Mouse (Mus musculus) erythroid progenitor cell, adult 5-6 weeks (primary cell): ENCODE measurements around the gene Kng1. TPM values are rescaled to one million over a fixed set of nuclear protein-coding genes. Genes with fewer than 3 reads are reported as not detected.
"Not testable (repeated sequence)": the region's sequence is repeated elsewhere in the genome, so short reads cannot be mapped to it uniquely, and the experiment has no call there.

Experiments used
- ATAC-seq: replicated peaks from 2 replicates; pipeline ENCODE4 v1.8.0; 2016; ENCODE audit warnings: moderate number of reproducible peaks, mild to moderate bottlenecking, moderate TSS enrichment, inconsistent platforms; ENCODE audit not compliant: poor library complexity, low FRiP score, severe bottlenecking
- total RNA-seq, 2 experiments: library from RNA; stranded (forward) in 1 of 2; stranded (reverse) in 1 of 2; fragments of 150-400 nt in 1 of 2; fragments of 186-747, 209-891 nt in 1 of 2; gene quantifications; 2 replicates each; pipeline versions ENCODE4 v1.2.3 to v1.2.4; 2015 to 2017; ENCODE audit warnings: low replicate concordance in 2 of 2

The Kng1 gene
- total RNA-seq, 2 experiments from 2014 or later: 3.4 TPM; not detected in 1

GRCm38 (mm10) chr16:23091345-23091744, 33.7 kb downstream of the Kng1 start:
- not testable (repeated sequence) for ATAC-seq

GRCm38 (mm10) chr16:23093321-23093953, 35.8 kb downstream of the Kng1 start:
- no peak for ATAC-seq

DNA sequence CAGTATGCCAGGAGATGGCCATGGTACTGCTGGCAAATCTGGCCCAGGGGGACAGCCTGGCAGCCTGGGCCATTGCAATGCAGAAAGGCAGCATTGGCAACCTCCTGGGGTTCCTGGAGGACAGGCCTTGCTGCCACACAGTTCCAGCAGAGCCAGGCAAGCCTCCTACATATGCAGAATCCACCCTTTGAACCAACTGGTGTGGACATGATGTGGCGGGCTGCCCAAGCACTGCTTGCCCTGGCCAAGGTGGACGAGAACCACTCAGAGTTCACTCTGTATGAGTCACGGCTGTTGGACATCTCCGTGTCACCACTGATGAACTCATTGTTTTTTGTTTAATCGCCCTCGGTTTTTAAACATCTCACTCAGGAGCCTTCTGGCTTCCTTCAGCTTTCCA, 36.5 kb downstream of the Kng1 start:
- no peak; the same call in 1 of the 2 replicates for ATAC-seq

DNA sequence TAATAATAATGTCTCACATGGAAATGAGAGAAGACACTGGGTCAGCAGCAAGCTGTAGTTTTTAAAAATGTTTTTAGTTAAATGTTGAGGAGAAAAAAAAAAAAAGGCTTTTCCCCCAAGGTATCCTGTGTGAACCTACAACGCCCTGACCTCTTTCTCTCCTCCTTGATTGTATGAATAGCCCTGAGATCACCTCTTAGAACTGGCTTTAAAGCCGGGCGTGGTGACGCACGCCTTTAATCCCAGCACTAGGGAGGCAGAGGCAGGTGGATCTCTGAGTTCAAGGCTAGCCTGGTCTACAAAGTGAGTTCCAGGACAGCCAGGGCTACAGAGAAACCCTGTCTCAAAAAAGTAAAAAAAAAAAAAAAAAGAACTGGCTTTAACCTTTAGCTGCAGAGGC, 37.9 kb downstream of the Kng1 start:
- not testable (repeated sequence) for ATAC-seq

- not testable (repeated sequence) for ATAC-seq
Observed at GRCm38 (mm10) chr16:23096886-23097285, 39.2 kb downstream of the Kng1 start.

DNA sequence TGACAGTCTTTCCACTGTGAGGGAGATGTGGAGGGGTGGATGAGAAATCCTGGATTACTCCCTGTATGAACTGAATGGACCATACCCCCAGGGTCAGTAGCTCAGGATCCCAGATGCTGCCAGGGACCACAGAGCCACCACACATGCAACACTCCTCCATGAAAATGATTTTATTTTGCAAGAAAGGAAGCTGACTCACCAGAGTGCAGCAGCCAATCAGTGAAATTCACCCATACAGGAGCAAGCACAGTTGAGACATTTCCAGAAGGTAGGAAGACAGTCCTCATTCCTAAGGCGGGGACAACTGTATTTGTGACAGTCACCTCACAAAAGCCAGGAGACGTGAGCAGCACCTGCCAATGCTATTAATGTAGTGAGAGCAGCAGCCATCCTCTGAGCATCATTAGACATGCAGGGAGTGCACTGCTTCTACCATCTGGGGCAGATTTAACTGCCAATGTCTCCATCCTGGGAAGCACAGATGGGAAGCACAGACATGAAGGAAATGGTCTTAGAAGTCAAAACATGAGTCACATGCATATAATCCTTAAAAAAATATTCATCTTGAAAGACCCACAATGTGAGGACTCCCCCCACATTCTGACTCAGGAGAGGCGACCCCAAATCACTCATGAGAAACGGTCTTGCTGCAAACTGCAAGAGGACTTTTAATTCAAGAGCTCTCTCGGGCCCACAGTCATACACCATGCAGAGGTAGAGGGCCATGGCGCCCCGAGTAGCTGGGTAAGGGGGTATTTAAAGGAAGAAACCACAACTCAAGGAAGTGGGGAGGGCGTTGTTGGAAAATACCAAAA, 39.8 kb downstream of the Kng1 start:
- ATAC-seq: not testable (repeated sequence)

DNA sequence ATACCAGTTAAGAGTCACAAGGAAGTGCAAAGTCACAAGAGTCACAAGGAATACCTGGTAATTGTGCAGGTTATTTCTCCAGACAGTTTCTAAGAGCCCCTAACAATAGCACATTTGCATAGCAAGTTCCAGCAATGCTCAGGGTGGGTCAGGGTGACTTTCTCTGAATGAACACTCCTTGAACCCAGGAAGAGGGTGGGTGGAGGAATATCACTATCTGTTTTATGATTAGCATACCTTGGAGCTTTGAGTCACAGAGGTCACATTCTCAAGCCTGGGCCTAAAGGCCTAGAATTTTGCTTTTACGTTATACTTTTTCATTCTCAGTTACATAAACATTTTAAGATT, 40.4 kb downstream of the Kng1 start:
- ATAC-seq: not testable (repeated sequence)

GRCm38 (mm10) chr16:23099632-23100031, 42.0 kb downstream of the Kng1 start:
- ATAC-seq: no peak

GRCm38 (mm10) chr16:23100099-23100575, 42.5 kb downstream of the Kng1 start:
- ATAC-seq: no peak

- ATAC-seq: no peak
Observed at GRCm38 (mm10) chr16:23100613-23101012, 42.9 kb downstream of the Kng1 start.

GRCm38 (mm10) chr16:23102340-23103037, 44.8 kb downstream of the Kng1 start:
- ATAC-seq: no peak

GRCm38 (mm10) chr16:23103038-23103745, 45.5 kb downstream of the Kng1 start:
- no peak for ATAC-seq

GRCm38 (mm10) chr16:23103841-23104240, 46.2 kb downstream of the Kng1 start:
- no peak for ATAC-seq

DNA sequence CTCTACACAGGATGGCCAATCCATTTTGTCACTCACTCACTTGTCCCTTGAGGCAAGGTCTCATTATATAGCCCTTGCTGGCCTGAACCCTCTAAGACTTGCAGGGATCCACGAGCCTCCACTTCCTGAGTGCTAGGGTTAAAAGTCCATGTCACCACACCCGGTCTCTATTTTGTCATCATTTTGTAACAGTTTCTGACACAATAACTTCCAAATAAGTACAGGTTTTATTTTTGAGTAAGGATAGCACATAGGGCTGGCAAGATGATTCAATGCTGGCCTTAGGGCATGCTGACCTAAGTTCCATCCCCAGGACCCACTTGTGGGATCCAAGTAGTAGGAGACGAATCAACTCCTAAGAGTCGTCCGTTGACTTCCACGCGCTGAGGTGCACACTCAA, 48.5 kb downstream of the Kng1 start:
- ATAC-seq: no peak

DNA sequence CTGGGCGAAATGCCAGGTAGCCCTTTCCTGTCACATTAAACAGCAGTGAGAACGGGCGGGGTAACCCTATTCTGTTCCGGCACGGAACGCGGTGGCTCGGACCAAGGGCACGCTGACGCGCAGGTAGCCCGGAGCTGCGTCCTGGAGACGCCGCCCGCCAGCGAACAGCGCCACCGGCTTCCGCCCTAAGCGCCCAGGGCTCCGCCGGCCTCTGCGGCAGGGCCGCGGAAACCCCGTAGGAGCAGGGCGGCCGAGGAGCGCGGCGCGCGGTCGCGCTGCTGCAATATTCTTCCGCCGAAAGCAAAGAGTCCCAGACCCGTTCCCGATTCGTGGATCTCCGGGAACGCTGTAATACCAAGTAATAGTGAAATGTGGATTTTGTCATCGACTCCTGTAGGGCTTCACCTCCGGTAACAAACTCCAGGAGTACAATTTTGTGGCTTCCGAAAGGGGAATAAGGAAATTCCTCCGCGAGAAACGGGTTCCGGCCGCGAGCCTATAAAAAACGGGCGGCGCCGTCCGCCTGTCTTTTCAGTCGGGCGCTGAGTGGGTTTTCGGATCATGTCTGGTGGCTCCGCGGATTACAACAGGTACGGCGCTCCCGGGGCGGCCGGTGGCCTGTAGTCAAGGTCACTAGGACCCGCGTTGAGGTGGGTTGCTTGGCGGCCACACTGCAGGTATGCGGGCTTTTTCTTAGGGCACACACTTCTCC, 49.7 kb downstream of the Kng1 start, which contains the start of gene Eif4a2:
Gene Eif4a2 (plus strand): TSS at position 214 of the 712 bp plus-strand sequence.
- peak; percentile 91 for ATAC-seq

- ATAC-seq: peak; percentile 87
Observed at GRCm38 (mm10) chr16:23107946-23108759, 50.5 kb downstream of the Kng1 start.

DNA sequence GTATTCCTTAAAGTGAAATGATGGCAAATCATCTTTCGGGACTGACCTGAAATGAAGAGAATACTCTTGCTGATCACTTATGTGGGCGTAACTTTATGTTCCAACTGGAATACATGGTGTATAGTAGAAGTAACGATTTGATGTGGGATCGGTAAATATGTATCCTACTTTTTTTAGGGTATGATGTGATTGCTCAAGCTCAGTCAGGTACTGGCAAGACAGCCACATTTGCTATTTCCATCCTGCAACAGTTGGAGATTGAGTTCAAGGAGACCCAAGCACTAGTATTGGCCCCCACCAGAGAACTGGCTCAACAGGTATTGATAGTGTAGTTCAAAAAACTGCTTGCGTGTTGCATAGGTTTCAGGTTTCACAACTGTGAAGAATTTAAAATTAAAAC, 51.3 kb downstream of the Kng1 start:
- ATAC-seq: no peak
